Mouse (Mus musculus) MEL (cell line): ENCODE results near the gene Cpt1c. TPM values are rescaled to one million over a fixed set of nuclear protein-coding genes. Genes with fewer than 3 reads are reported as not detected.

Experiments
- DNase-seq: peaks from one replicate; pipeline ENCODE4 v3.0.0; 2011; ENCODE audit warnings: low read depth, low spot score
- H3K27ac ChIP-seq: 2 replicates; pipeline ENCODE4 v1.5.1; 2012; ENCODE audit warnings: low read depth, mild to moderate bottlenecking, control low read depth, low read length, moderate library complexity; ENCODE audit not compliant: control insufficient read depth
- H3K27me3 ChIP-seq, 2 experiments: fragments of 150-350 bp in 1 of 2; sonication (generic) in 1 of 2; 2 replicates each; pipeline ENCODE4 v1.6.1; 2012; ENCODE audit warnings: low read length in 2 of 2, mild to moderate bottlenecking in 2 of 2, improper control_type of control experiment in 1 of 2, moderate library complexity in 1 of 2; ENCODE audit not compliant: insufficient read depth in 2 of 2, control insufficient read depth in 1 of 2
- H3K36me3 ChIP-seq, 2 experiments: 2 replicates each; pipeline ENCODE4 v1.6.1; 2012 to 2014; ENCODE audit warnings: low read length in 2 of 2, improper control_type of control experiment in 1 of 2, inconsistent platforms in 1 of 2, mild to moderate bottlenecking in 1 of 2; ENCODE audit not compliant: insufficient read depth in 2 of 2, control insufficient read depth in 1 of 2
- H3K4me1 ChIP-seq, 2 experiments: fragments of 150-350 bp in 1 of 2; sonication (generic) in 1 of 2; 2 replicates each; pipeline ENCODE4 v1.6.1; 2012; ENCODE audit warnings: low read length in 2 of 2, improper control_type of control experiment in 1 of 2, mild to moderate bottlenecking in 1 of 2; ENCODE audit not compliant: insufficient read depth in 2 of 2, control insufficient read depth in 1 of 2
- H3K4me3 ChIP-seq, 2 experiments: fragments of 150-350 bp in 1 of 2; sonication (generic) in 1 of 2; 2 replicates each; pipeline ENCODE4 v1.5.1; 2012; ENCODE audit warnings: low read depth in 2 of 2, low read length in 2 of 2, mild to moderate bottlenecking in 2 of 2, moderate library complexity in 2 of 2, control low read depth in 1 of 2, improper control_type of control experiment in 1 of 2; ENCODE audit not compliant: control insufficient read depth in 1 of 2, insufficient read depth in 1 of 2
- H3K79me2 ChIP-seq: 2 replicates; pipeline ENCODE4 v1.6.1; 2012; ENCODE audit warnings: mild to moderate bottlenecking, low read length, moderate library complexity; ENCODE audit not compliant: control insufficient read depth, poor library complexity, insufficient read depth
- H3K9ac ChIP-seq: 2 replicates; pipeline ENCODE4 v1.6.1; 2012; ENCODE audit warnings: low read depth, mild to moderate bottlenecking, control low read depth, low read length, moderate library complexity; ENCODE audit not compliant: control insufficient read depth, poor library complexity, severe bottlenecking
- H3K9me3 ChIP-seq: fragments of 150-350 bp; sonication (generic); replicated peaks from 2 replicates; pipeline ENCODE4 v1.6.1; 2012; ENCODE audit warnings: mild to moderate bottlenecking, low read length, improper control_type of control experiment, moderate library complexity; ENCODE audit not compliant: insufficient read depth
- E2F4 ChIP-seq: IDR thresholded peaks from 2 replicates; pipeline ENCODE4 v1.6.1; 2011; ENCODE audit warnings: low read depth, low read length, improper control_type of control experiment, borderline replicate concordance
- EP300 ChIP-seq, 2 experiments: IDR thresholded peaks; 2 replicates each; pipeline ENCODE4 v1.6.1; 2011; ENCODE audit warnings: improper control_type of control experiment in 2 of 2, low read length in 2 of 2, low read depth in 1 of 2, mild to moderate bottlenecking in 1 of 2
- GABPA ChIP-seq: IDR thresholded peaks from 2 replicates; pipeline ENCODE4 v1.6.1; 2012; ENCODE audit warnings: low read depth, mild to moderate bottlenecking, inconsistent platforms, low read length, improper control_type of control experiment, moderate library complexity
- MAX ChIP-seq: IDR thresholded peaks from 2 replicates; pipeline ENCODE4 v1.6.1; 2011; ENCODE audit warnings: low read length, improper control_type of control experiment
- MAZ ChIP-seq: IDR thresholded peaks from 2 replicates; pipeline ENCODE4 v1.6.1; 2012; ENCODE audit warnings: low read depth, mild to moderate bottlenecking, inconsistent platforms, low read length, improper control_type of control experiment
- MEF2A ChIP-seq: IDR thresholded peaks from 2 replicates; pipeline ENCODE4 v1.6.1; 2014; ENCODE audit warnings: low read depth, mild to moderate bottlenecking, inconsistent platforms, low read length, improper control_type of control experiment; ENCODE audit not compliant: poor library complexity, insufficient replicate concordance, severe bottlenecking; ENCODE audit errors: extremely low read depth
- NELFE ChIP-seq: IDR thresholded peaks from 2 replicates; pipeline ENCODE4 v1.6.1; 2011; ENCODE audit warnings: low read depth, low read length, improper control_type of control experiment
- POLR2A ChIP-seq, 2 experiments: IDR thresholded peaks; 2 replicates each; pipeline ENCODE4 v1.6.1; 2011 to 2012; ENCODE audit warnings: low read length in 2 of 2, mild to moderate bottlenecking in 2 of 2, control low read depth in 1 of 2, improper control_type of control experiment in 1 of 2, low read depth in 1 of 2, moderate library complexity in 1 of 2; ENCODE audit not compliant: control insufficient read depth in 1 of 2, insufficient read depth in 1 of 2, poor library complexity in 1 of 2
- POLR2AphosphoS2 ChIP-seq: IDR thresholded peaks from 2 replicates; pipeline ENCODE4 v1.6.1; 2011; ENCODE audit warnings: low read length, improper control_type of control experiment
- RCOR1 ChIP-seq: IDR thresholded peaks from 2 replicates; pipeline ENCODE4 v1.6.1; 2012; ENCODE audit warnings: low read depth, mild to moderate bottlenecking, inconsistent platforms, low read length, improper control_type of control experiment
- SMC3 ChIP-seq: IDR thresholded peaks from 2 replicates; pipeline ENCODE4 v1.6.1; 2011; ENCODE audit warnings: low read depth, low read length, improper control_type of control experiment
- TAL1 ChIP-seq: IDR thresholded peaks from 2 replicates; pipeline ENCODE4 v1.6.1; 2012; ENCODE audit warnings: mild to moderate bottlenecking, inconsistent platforms, low read length, moderate library complexity, mixed read lengths
- USF1 ChIP-seq: IDR thresholded peaks from 2 replicates; pipeline ENCODE4 v1.6.1; 2014; ENCODE audit warnings: low read depth, mild to moderate bottlenecking, inconsistent platforms, low read length, improper control_type of control experiment, moderate library complexity
- USF2 ChIP-seq, 2 experiments: IDR thresholded peaks; 2 replicates each; pipeline ENCODE4 v1.6.1; 2011 to 2012; ENCODE audit warnings: improper control_type of control experiment in 2 of 2, low read length in 2 of 2, borderline replicate concordance in 1 of 2, inconsistent platforms in 1 of 2, low read depth in 1 of 2, mild to moderate bottlenecking in 1 of 2; ENCODE audit not compliant: insufficient read depth in 1 of 2
- ZC3H11A ChIP-seq: IDR thresholded peaks from 2 replicates; pipeline ENCODE4 v1.6.1; 2012; ENCODE audit warnings: low read depth, mild to moderate bottlenecking, inconsistent platforms, low read length, improper control_type of control experiment
- ZKSCAN1 ChIP-seq: IDR thresholded peaks from 2 replicates; pipeline ENCODE4 v1.6.1; 2012; ENCODE audit warnings: low read depth, mild to moderate bottlenecking, inconsistent platforms, low read length, improper control_type of control experiment, moderate library complexity
- ZNF384 ChIP-seq: IDR thresholded peaks from 2 replicates; pipeline ENCODE4 v1.6.1; 2012; ENCODE audit warnings: low read depth, mild to moderate bottlenecking, inconsistent platforms, low read length, improper control_type of control experiment
- polyA plus RNA-seq, 2 experiments: library from polyadenylated mRNA; stranded (reverse) in 1 of 2; unstranded in 1 of 2; fragments of >175 nt in 1 of 2; fragments of >200 nt in 1 of 2; gene quantifications; 2 replicates each; pipeline versions ENCODE4 v1.2.1 to v1.2.4; 2012; ENCODE audit warnings: low replicate concordance in 2 of 2, low read depth in 1 of 2; ENCODE audit not compliant: insufficient read length in 2 of 2, insufficient read depth in 1 of 2, missing spikeins in 1 of 2
- total RNA-seq: library from RNA; depleted of rRNA; stranded (reverse); fragments of 300-350 nt; gene quantifications from 2 replicates; pipeline ENCODE4 v1.2.3, GENCODE M21; 2012

Gene Cpt1c
- total and polyA plus RNA-seq, 3 experiments: 0.35 to 0.81 TPM; not detected in 1

- no peaks in the 10 kb centered on the region for H3K79me2 ChIP-seq
- no peaks in the 10 kb centered on the region for H3K27me3 ChIP-seq
- no peak overlapping the region for H3K27ac ChIP-seq
- H3K36me3 ChIP-seq: no peaks in the 10 kb centered on the region; a peak in 1 of 4 replicates
- H3K9me3 ChIP-seq: no peaks in the 10 kb centered on the region
- TF ChIP-seq MAZ (peak; percentile 54; the same call in 1 of the 2 replicates), MAX (0 out of 2 replicates have a peak, but pooled peaks have one; percentile 24), USF2 (IDR thresholded peaks at IDR 0.05; ENCODE audit: borderline replicate concordance in 1 of 2, insufficient read depth in 1 of 2, low read depth in 1 of 2, low read length in 2 of 2) (no peak)
- peaks cover 0 to 4% of the 10 kb centered on the region in 2 experiments; a peak in 1 of 4 replicates for H3K4me1 ChIP-seq
- peak overlapping the region; percentile 59 to 69 for H3K4me3 ChIP-seq
- peak overlapping the region; percentile 43 for H3K9ac ChIP-seq
- peak; percentile 88 for DNase-seq
Observed at GRCm38 (mm10) chr7:44951960-44952359, 22.7 kb downstream of the Cpt1c start.

DNA sequence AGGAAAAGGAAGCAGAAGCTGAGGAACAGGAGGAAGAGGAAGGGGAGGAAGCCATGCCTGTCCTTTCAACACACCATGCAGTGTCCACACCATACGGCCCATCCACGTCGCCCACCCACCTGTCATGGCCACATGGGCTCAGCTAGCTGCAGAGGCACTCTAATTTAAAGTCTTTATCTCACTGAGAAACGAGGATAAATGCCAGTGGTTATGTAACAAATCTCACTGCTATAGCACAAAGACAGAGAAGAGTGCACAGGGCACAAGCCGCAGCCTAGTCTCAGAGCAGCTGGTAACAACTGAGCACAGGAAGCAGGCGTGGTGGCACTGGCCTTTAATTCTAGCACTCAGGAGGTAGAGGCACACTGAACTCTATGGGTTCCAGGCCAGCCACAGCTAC lies 24.7 kb downstream of the Cpt1c start:
- H3K27ac ChIP-seq: no peak overlapping the region
- H3K27me3 ChIP-seq: no peaks in the 10 kb centered on the region; a peak in 1 of 4 replicates
- no peak overlapping the region for H3K4me3 ChIP-seq
- no peaks in the 10 kb centered on the region for H3K9me3 ChIP-seq
- peaks cover 0 to 4% of the 10 kb centered on the region in 2 experiments; a peak in 1 of 4 replicates for H3K4me1 ChIP-seq
- no peaks in the 10 kb centered on the region for H3K79me2 ChIP-seq
- H3K36me3 ChIP-seq: no peaks in the 10 kb centered on the region; a peak in 1 of 4 replicates
- H3K9ac ChIP-seq: no peak overlapping the region
- TF ChIP-seq SMC3 (no peak), NELFE (no peak), RCOR1 (no peak), USF2 (IDR thresholded peaks at IDR 0.05; ENCODE audit: borderline replicate concordance in 1 of 2, insufficient read depth in 1 of 2, low read depth in 1 of 2, low read length in 2 of 2) (no peak), POLR2AphosphoS2 (no peak), TAL1 (no peak), GABPA (no peak), EP300 (IDR thresholded peaks at IDR 0.05; ENCODE audit: low read depth in 1 of 2, low read length in 2 of 2) (no peak), USF1 (no peak), E2F4 (no peak), POLR2A (IDR thresholded peaks at IDR 0.05; ENCODE audit: control insufficient read depth in 1 of 2, insufficient read depth in 1 of 2, low read depth in 1 of 2, low read length in 2 of 2, poor library complexity in 1 of 2) (no peak), ZNF384 (no peak), ZC3H11A (no peak), MEF2A (no peak), ZKSCAN1 (no peak)
- no peak for DNase-seq
